Mouse (Mus musculus): ENCODE data around the gene Ccn2. TPM values are rescaled to one million over a fixed set of nuclear protein-coding genes. Genes with fewer than 3 reads are reported as not detected.

Ccn2 gene
- total RNA-seq, 2 experiments from 2014 or later = 7.8 to 9.8 TPM

DNA sequence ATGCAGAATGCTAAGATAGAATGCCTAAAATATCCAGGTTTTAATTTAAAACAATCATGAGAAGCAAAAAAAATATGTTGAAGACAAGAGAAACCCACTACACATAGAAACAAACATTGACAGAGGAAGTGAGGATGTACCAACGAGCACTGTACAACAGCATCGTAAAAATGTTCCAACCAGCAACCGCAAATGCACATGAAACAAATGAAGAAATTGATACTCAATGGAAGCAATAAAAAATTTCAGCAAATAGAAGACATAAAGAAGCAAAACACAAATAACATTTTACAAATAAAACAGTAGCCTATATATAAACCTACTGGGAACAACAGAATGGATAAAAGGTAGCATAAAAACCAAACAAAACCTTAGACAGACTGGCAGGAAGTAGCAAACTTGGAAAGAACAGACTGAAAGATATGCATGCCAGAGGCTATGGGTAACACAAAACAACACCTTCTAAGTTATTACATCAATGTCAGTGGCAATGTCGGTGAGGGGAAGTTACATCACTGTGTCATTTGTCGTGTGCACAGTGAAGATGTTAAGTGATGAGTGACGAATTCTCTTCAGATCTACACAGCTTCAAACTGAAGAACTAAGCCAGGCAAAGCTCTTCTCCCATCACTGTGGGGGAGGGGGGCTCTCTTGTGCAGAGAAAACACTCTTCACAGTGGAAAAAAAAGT lies 45.1 kb downstream of the Ccn2 start:
- no peak for DNase-seq (ENCODE audit: low spot score in 2 of 2)

GRCm38 (mm10) chr10:24641416-24642140 lies 46.3 kb downstream of the Ccn2 start:
- DNase-seq (ENCODE audit: low spot score in 2 of 2) = no peak

DNA sequence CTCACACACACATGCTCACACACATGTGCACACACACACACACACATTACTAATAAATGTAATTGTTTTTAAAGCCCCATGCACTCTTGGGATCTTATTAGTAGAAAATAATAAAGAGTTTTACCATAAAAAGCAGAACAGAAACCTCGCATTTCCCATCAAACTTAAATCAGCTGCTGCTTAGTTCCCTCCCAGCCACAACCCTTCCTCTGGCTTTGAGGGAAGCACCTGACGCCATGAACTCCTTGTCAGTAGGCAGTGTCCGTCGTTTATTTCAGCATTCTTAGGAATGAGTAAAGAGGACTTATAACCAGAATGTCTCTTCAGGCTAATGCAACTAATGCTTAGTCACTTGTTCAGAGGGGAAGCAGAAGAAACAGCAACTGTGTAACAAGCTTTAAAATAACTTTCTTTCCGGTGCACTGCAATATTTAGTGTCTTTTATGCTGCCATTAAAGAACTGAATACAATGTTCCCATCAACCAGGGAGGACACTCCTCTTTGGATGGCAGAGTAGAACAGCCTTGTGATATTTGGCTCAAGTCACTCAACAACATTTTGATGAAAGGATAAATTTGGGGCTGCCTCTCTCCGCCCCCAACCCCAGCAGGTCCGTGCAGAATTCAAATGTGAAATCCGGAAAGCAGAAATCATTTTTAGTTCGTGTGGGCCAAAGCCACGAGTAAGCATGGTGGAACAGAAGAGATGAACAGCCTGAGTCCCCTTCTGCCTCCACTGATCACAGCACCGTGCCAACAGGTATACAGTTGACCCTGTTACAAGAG lies 47.7 kb downstream of the Ccn2 start:
- DNase-seq (ENCODE audit: low spot score in 2 of 2) = peak; percentile 13 to 74

DNA sequence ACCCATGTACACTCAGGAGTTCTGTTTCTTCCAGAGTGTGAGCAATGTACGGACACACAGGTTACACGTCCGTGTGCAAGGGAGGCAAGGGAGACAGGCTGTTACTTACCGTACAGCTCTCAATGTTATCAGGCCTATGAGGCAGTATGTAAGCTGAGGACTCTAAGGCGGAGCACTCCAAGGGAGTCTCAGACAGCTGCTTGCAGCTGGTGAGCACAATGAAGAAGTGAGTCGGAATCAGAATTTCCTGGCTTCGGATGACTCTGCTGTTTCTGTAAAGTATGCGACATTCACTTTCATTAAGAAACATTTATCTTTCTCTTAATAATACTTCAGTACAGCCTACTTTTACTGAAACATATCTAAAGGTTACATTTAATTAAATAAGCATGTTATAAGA lies 49.9 kb downstream of the Ccn2 start:
- DNase-seq (ENCODE audit: low spot score in 2 of 2) = no peak

Other genes starting within 250 kb of the Ccn2 start
- gene Enpp1, start 116.7 kb downstream of the Ccn2 start, total RNA-seq (2021) = 1 to 10 TPM; 3.4 TPM
- under 1 TPM; 0.32 to 0.56 TPM for gene Enpp3, start 247.4 kb downstream of the Ccn2 start, total RNA-seq (2021)

All from layer of hippocampus, adult 18-20 months (tissue).